23 mouse cellular contexts compared by ENCODE assay signal in the genomic region with DNA sequence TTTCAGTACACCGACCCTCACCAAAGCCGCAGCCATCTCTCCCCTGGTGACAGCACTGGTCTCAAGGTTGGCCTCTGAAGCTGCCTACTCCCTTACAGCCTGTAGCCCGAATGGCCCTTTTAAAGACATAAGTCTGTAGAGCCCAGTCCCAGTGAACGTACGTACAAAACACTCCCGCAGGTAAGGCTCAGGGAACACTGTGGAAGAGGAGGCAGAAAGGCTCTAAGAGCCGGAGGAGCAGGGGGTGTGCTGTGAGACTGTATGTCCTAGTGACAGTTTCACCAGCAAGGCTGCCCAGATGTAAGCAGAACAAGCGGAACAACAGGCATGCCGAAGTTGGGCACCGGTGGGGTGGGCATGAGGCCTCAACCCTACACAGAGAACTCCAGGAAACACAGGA. TPM values are rescaled to one million over a fixed set of nuclear protein-coding genes. Genes with fewer than 3 reads are reported as not detected.
DNase-seq lines count a peak whose midpoint lies in the region; ATAC-seq and TF ChIP-seq lines count a peak whose summit lies in the region.
"Had no signal": no experiment of that assay in that cellular context is flagged by ENCODE, and none has a peak within 500 bp of the region (broad histone marks: within the 10 kb centered on the region; RNA-seq: fewer than 3 reads in every experiment).

No protein-coding gene starts in this region.

- peaks cover 14% of the 10 kb centered on the region; the same call in 1 of the 2 replicates for H3K9me3 ChIP-seq in liver, postnatal 0 days (ENCODE audit: low read length)
- peaks cover 17% of the 10 kb centered on the region for H3K9me3 ChIP-seq in liver, embryonic 12.5 days (replicated peaks)
- H3K9me3 ChIP-seq: embryonic facial prominence, embryonic 12.5 days; forebrain, embryonic 13.5 days; forebrain, embryonic 15.5 days had no signal

- no peak for ATAC-seq in liver, postnatal 0 days
- ATAC-seq in liver, embryonic 12.5 days: no peak
- ATAC-seq: activated CD4-positive, CD25-positive, alpha-beta regulatory T cell, adult 4 months; CD4-positive, CD25-positive, alpha-beta regulatory T cell, adult 4 months; forebrain, embryonic 13.5 days; forebrain, embryonic 15.5 days; Patski had no signal

- WGBS in liver, postnatal 0 days (ENCODE audit: insufficient replicate concordance): 86% methylated on average over 10 of the region's 10 CpGs
- WGBS in liver, embryonic 12.5 days (ENCODE audit: insufficient replicate concordance): 82% methylated on average over 10 of the region's 10 CpGs
- WGBS in spleen, adult 2 months: 94% methylated on average over 10 of the region's 10 CpGs

- H3K27ac ChIP-seq in liver, postnatal 0 days (ENCODE audit: low read depth): no peak overlapping the region
- no peak overlapping the region for H3K27ac ChIP-seq in liver, embryonic 12.5 days
- H3K27ac ChIP-seq in spleen, adult 2 months (ENCODE audit: insufficient read depth, low read length): peak overlapping the region; percentile 82
- H3K27ac ChIP-seq: embryonic facial prominence, embryonic 10.5 days; embryonic facial prominence, embryonic 12.5 days; forebrain, embryonic 13.5 days; forebrain, embryonic 15.5 days had no signal

- peak; percentile 80 for DNase-seq in heart, adult 11 months
- DNase-seq in heart, adult 9 months (ENCODE audit: low spot score in 2 of 2): no peak
- DNase-seq in liver, postnatal 0 days: peak; percentile 7
- DNase-seq in spleen, adult 2 months (ENCODE audit: low read depth in 1 of 2, low spot score in 2 of 2): no peak
- DNase-seq in spleen, postnatal 36 days (ENCODE audit: low spot score in 2 of 2): no peak
- DNase-seq: adrenal gland, adult 8-10 months; adrenal gland, postnatal 14 days; adrenal gland, postnatal 36 days; B cell, adult 2 months; cerebellum, adult 11-12 months; cerebellum, adult 2 months; cerebellum, adult 9-10 months; cerebellum, postnatal 10 days; cerebellum, postnatal 25 days had no signal

- TF ChIP-seq EP300 in liver, postnatal 0 days (IDR thresholded peaks at IDR 0.05; ENCODE audit: low read depth): no peak

- H3K27me3 ChIP-seq in liver, postnatal 0 days (ENCODE audit: insufficient read depth, low read length): no peaks in the 10 kb centered on the region
- H3K27me3 ChIP-seq in liver, embryonic 12.5 days (replicated peaks): 0 out of 2 replicates have a peak, but pooled peaks cover 3% of the 10 kb centered on the region
- no peaks in the 10 kb centered on the region for H3K27me3 ChIP-seq in spleen, adult 2 months (ENCODE audit: control insufficient read depth, insufficient read depth, low read length)
- H3K27me3 ChIP-seq: CH12.LX; embryonic facial prominence, embryonic 12.5 days; forebrain, embryonic 15.5 days; Patski had no signal

- peaks cover 5% of the 10 kb centered on the region; the same call in 1 of the 2 replicates for H3K36me3 ChIP-seq in liver, postnatal 0 days (replicated peaks; ENCODE audit: insufficient read depth, low read length)
- peaks cover 34% of the 10 kb centered on the region for H3K36me3 ChIP-seq in liver, embryonic 12.5 days
- peaks cover 3% of the 10 kb centered on the region; the same call in 1 of the 2 replicates for H3K36me3 ChIP-seq in spleen, adult 2 months (ENCODE audit: control insufficient read depth, insufficient read depth, low read length)
- H3K36me3 ChIP-seq: embryonic facial prominence, embryonic 10.5 days; embryonic facial prominence, embryonic 12.5 days; forebrain, embryonic 15.5 days had no signal

- H3K4me1 ChIP-seq in liver, postnatal 0 days (ENCODE audit: insufficient read depth): peaks cover 11% of the 10 kb centered on the region; the same call in 1 of the 2 replicates
- H3K4me1 ChIP-seq in liver, embryonic 12.5 days: peaks cover 21% of the 10 kb centered on the region
- H3K4me1 ChIP-seq in spleen, adult 2 months (ENCODE audit: control insufficient read depth, insufficient read depth, insufficient read length): peaks cover 56% of the 10 kb centered on the region; the same call in 1 of the 2 replicates
- H3K4me1 ChIP-seq: forebrain, embryonic 13.5 days; forebrain, embryonic 15.5 days had no signal

- no peak overlapping the region for H3K9ac ChIP-seq in liver, postnatal 0 days (replicated peaks)
- H3K9ac ChIP-seq in liver, embryonic 12.5 days: no peak overlapping the region
- H3K9ac ChIP-seq: embryonic facial prominence, embryonic 12.5 days; forebrain, embryonic 13.5 days; forebrain, embryonic 15.5 days had no signal

- H3K4me3 ChIP-seq in liver, postnatal 0 days (ENCODE audit: low read depth, low read length): no peak overlapping the region
- no peak overlapping the region for H3K4me3 ChIP-seq in liver, embryonic 12.5 days
- peak overlapping the region; percentile 28; the same call in 1 of the 2 replicates for H3K4me3 ChIP-seq in spleen, adult 2 months (ENCODE audit: extremely low read depth, insufficient read depth, insufficient read length)
- H3K4me3 ChIP-seq: embryonic facial prominence, embryonic 10.5 days; embryonic facial prominence, embryonic 12.5 days; forebrain, embryonic 13.5 days; forebrain, embryonic 15.5 days had no signal

- H3K4me2 ChIP-seq in liver, postnatal 0 days (ENCODE audit: low read depth, low read length): no peak overlapping the region
- H3K4me2 ChIP-seq in liver, embryonic 12.5 days: no peak overlapping the region
- H3K4me2 ChIP-seq: embryonic facial prominence, embryonic 12.5 days; forebrain, embryonic 13.5 days; forebrain, embryonic 15.5 days had no signal

- no peak for TF ChIP-seq CTCF in liver, postnatal 0 days (IDR thresholded peaks at IDR 0.05; ENCODE audit: low read depth)
- no peak for TF ChIP-seq CTCF in spleen, adult 2 months (IDR thresholded peaks at IDR 0.05; ENCODE audit: extremely low read depth, insufficient read depth, insufficient read length, insufficient replicate concordance)

- TF ChIP-seq POLR2A in spleen, adult 2 months (IDR thresholded peaks at IDR 0.05; ENCODE audit: low read depth, low read length): no peak

RNA-seq across cellular contexts. Expression of a gene that starts 7.1 kb away (rescaled TPM):
- 3.4 and 4.2 TPM in 2 replicates for polyA plus RNA-seq in liver, postnatal 0 days (2015; fragmentation: Nextera tagmentation; extraction: Ambion mirVana)
- polyA plus RNA-seq in liver, embryonic 12.5 days (2016; fragmentation: Nextera tagmentation; extraction: Ambion mirVana): 9.9 and 11.2 TPM in 2 replicates
- polyA plus RNA-seq in spleen, adult 2 months (2012; rRNA removed): 31.0 and 32.2 TPM in 2 replicates

RNA-seq across cellular contexts. Expression of a gene that starts 52.6 kb away (rescaled TPM):
- 6.2 and 7.2 TPM in 2 replicates for polyA plus RNA-seq in liver, postnatal 0 days (2015; fragmentation: Nextera tagmentation; extraction: Ambion mirVana)
- polyA plus RNA-seq in liver, embryonic 12.5 days (2016; fragmentation: Nextera tagmentation; extraction: Ambion mirVana): 10.8 and 11.8 TPM in 2 replicates
- polyA plus RNA-seq in spleen, adult 2 months (2012; rRNA removed): 16.7 and 18.9 TPM in 2 replicates

Comparison
In these comparisons a context has a peak if more than half of its experiments do, and no peak if none do; other contexts are left out.
1. DNase-seq: peak in heart, adult 11 months (single experiment) and liver, postnatal 0 days (single experiment); none in heart, adult 9 months (0 of 2), spleen, adult 2 months (0 of 2) and spleen, postnatal 36 days (0 of 2).